Mouse (Mus musculus) forebrain, embryonic 11.5 days (tissue): Measurements from ENCODE around the gene Kcnd2. TPM values are rescaled to one million over a fixed set of nuclear protein-coding genes. Genes with fewer than 3 reads are reported as not detected.
A peak's percentile ranks its signal among the peaks of the same experiment; 100 is the strongest.

ENCODE experiments used
- ATAC-seq: fragments of 200-750 bp; cut with Nextera tagmentation; replicated peaks from 2 replicates; pipeline ENCODE4 v1.8.0; 2017; ENCODE audit warnings: moderate TSS enrichment; ENCODE audit not compliant: low FRiP score
- DNase-seq: peaks from one replicate; pipeline ENCODE4 v3.0.0-alpha.2; 2017; ENCODE audit warnings: low spot score
- H3K27ac ChIP-seq: fragments of 300-500 bp; sonication (generic); 2 replicates; pipeline ENCODE4 v1.5.1; 2014; ENCODE audit warnings: low read depth, low read length
- H3K27me3 ChIP-seq: fragments of 300-500 bp; sonication (generic); 2 replicates; pipeline ENCODE4 v1.6.1; 2014; ENCODE audit warnings: mild to moderate bottlenecking, low read length, mixed read lengths; ENCODE audit not compliant: control insufficient read depth, insufficient read depth
- H3K36me3 ChIP-seq: fragments of 300-500 bp; sonication (generic); 2 replicates; pipeline ENCODE4 v1.6.1; 2014; ENCODE audit warnings: mild to moderate bottlenecking, low read length, moderate library complexity, mixed read lengths; ENCODE audit not compliant: control insufficient read depth, insufficient read depth
- H3K4me1 ChIP-seq: fragments of 300-500 bp; sonication (generic); replicated peaks from 2 replicates; pipeline ENCODE4 v1.6.1; 2014; ENCODE audit warnings: low read length, mixed read lengths; ENCODE audit not compliant: control insufficient read depth, insufficient read depth
- H3K4me2 ChIP-seq: fragments of 300-500 bp; sonication (generic); 2 replicates; pipeline ENCODE4 v1.6.1; 2014; ENCODE audit warnings: low read depth, mild to moderate bottlenecking, low read length, moderate library complexity, mixed read lengths; ENCODE audit not compliant: severe bottlenecking
- H3K4me3 ChIP-seq: fragments of 300-500 bp; sonication (generic); 2 replicates; pipeline ENCODE4 v1.5.1; 2014; ENCODE audit warnings: low read depth, low read length
- H3K9ac ChIP-seq: fragments of 300-500 bp; sonication (generic); 2 replicates; pipeline ENCODE4 v1.6.1; 2014; ENCODE audit warnings: low read length
- H3K9me3 ChIP-seq: fragments of 300-500 bp; sonication (generic); 2 replicates; pipeline ENCODE4 v1.6.1; 2016; ENCODE audit warnings: low read length, mixed read lengths; ENCODE audit not compliant: control insufficient read depth
- WGBS: fragments of 180-500 bp; shearing (Covaris S2); extraction: QIAGEN DNeasy Blood & Tissue Kit; methylation state at CpG from one replicate; pipeline ENCODE4 v1.1.7; 2014; 5-methylcytosine and 5-hydroxymethylcytosine counted together
- polyA plus RNA-seq: library from polyadenylated mRNA; unstranded; fragments of >200 nt; fragmentation: Nextera tagmentation; extraction: Ambion mirVana; gene quantifications from 2 replicates; pipeline ENCODE4 v1.2.1, GENCODE M21; 2014

Gene Kcnd2
- polyA plus RNA-seq, 1 experiment from 2014 or later = 3.1 TPM

- H3K9me3 ChIP-seq = no peaks in the 10 kb centered on the region
- H3K4me3 ChIP-seq = no peak overlapping the region
- no peak overlapping the region for H3K9ac ChIP-seq
- 87% methylated on average over 5 of the region's 5 CpGs for WGBS
- no peaks in the 10 kb centered on the region for H3K27me3 ChIP-seq
- H3K4me1 ChIP-seq = no peaks in the 10 kb centered on the region
- H3K4me2 ChIP-seq = no peak overlapping the region
- H3K36me3 ChIP-seq = no peaks in the 10 kb centered on the region
- DNase-seq (no peak), ATAC-seq (no peak)
- H3K27ac ChIP-seq = no peak overlapping the region
These were observed 43.7 kb downstream of the Kcnd2 start for GRCm38 (mm10) chr6:21259031-21259430.

GRCm38 (mm10) chr6:21267897-21268296, 52.6 kb downstream of the Kcnd2 start:
- no peaks in the 10 kb centered on the region for H3K4me1 ChIP-seq
- WGBS = 48% methylated on average over 2 of the region's 2 CpGs
- DNase-seq = no peak

GRCm38 (mm10) chr6:21277343-21277933, 62.1 kb downstream of the Kcnd2 start:
- no peaks in the 10 kb centered on the region for H3K36me3 ChIP-seq
- peaks cover 3% of the 10 kb centered on the region; the same call in 1 of the 2 replicates for H3K4me1 ChIP-seq
- H3K27ac ChIP-seq = no peak overlapping the region
- DNase-seq = no peak
- H3K27me3 ChIP-seq = no peaks in the 10 kb centered on the region
- H3K4me2 ChIP-seq = no peak overlapping the region
- ATAC-seq = peak; percentile 75
- 31% methylated on average over 6 of the region's 6 CpGs for WGBS
- no peaks in the 10 kb centered on the region for H3K9me3 ChIP-seq
- H3K9ac ChIP-seq = no peak overlapping the region
- no peak overlapping the region for H3K4me3 ChIP-seq

More at GRCm38 (mm10) chr6:21267897-21268296, 52.6 kb downstream of the Kcnd2 start:
- no peaks in the 10 kb centered on the region for H3K36me3 ChIP-seq
- no peak overlapping the region for H3K27ac ChIP-seq
- H3K9ac ChIP-seq = no peak overlapping the region
- no peak overlapping the region for H3K4me2 ChIP-seq
- H3K27me3 ChIP-seq = no peaks in the 10 kb centered on the region
- ATAC-seq = no peak
- H3K9me3 ChIP-seq = no peaks in the 10 kb centered on the region
- no peak overlapping the region for H3K4me3 ChIP-seq

GRCm38 (mm10) chr6:21304943-21305342, 89.6 kb downstream of the Kcnd2 start:
- H3K4me2 ChIP-seq = no peak overlapping the region
- WGBS = 92% methylated on average over 4 of the region's 4 CpGs
- no peak overlapping the region for H3K27ac ChIP-seq
- H3K36me3 ChIP-seq = no peaks in the 10 kb centered on the region
- H3K4me1 ChIP-seq = no peaks in the 10 kb centered on the region
- H3K4me3 ChIP-seq = no peak overlapping the region
- DNase-seq (no peak), ATAC-seq (no peak)
- no peaks in the 10 kb centered on the region for H3K27me3 ChIP-seq
- H3K9me3 ChIP-seq = no peaks in the 10 kb centered on the region
- no peak overlapping the region for H3K9ac ChIP-seq

GRCm38 (mm10) chr6:21310159-21310558, 94.9 kb downstream of the Kcnd2 start:
- DNase-seq (no peak), ATAC-seq (peak; percentile 64; the same call in 1 of the 2 replicates)
- Histone ChIP-seq H3K27ac (no peak overlapping the region), H3K9ac (no peak overlapping the region), H3K4me2 (no peak overlapping the region), H3K4me1 (no peaks in the 10 kb centered on the region), H3K36me3 (no peaks in the 10 kb centered on the region), H3K9me3 (no peaks in the 10 kb centered on the region), H3K27me3 (no peaks in the 10 kb centered on the region), H3K4me3 (no peak overlapping the region)
- WGBS = 47% methylated on average over 3 of the region's 3 CpGs

- no peak overlapping the region for H3K9ac ChIP-seq
- ATAC-seq (no peak), DNase-seq (no peak)
- no peak overlapping the region for H3K27ac ChIP-seq
- no peak overlapping the region for H3K4me3 ChIP-seq
- H3K9me3 ChIP-seq = no peaks in the 10 kb centered on the region
- H3K36me3 ChIP-seq = no peaks in the 10 kb centered on the region
- no peaks in the 10 kb centered on the region for H3K27me3 ChIP-seq
- peaks cover 2% of the 10 kb centered on the region; the same call in 1 of the 2 replicates for H3K4me1 ChIP-seq
- H3K4me2 ChIP-seq = no peak overlapping the region
- 86% methylated on average over 6 of the region's 6 CpGs for WGBS
These were observed 106.1 kb downstream of the Kcnd2 start for GRCm38 (mm10) chr6:21321407-21321806.

- no peaks in the 10 kb centered on the region for H3K9me3 ChIP-seq
- DNase-seq = no peak
- ATAC-seq = no peak
- WGBS = 91% methylated on average over 4 of the region's 4 CpGs
- no peaks in the 10 kb centered on the region for H3K36me3 ChIP-seq
- no peak overlapping the region for H3K4me3 ChIP-seq
- H3K27ac ChIP-seq = no peak overlapping the region
- peaks cover 2% of the 10 kb centered on the region; the same call in 1 of the 2 replicates for H3K4me1 ChIP-seq
- no peaks in the 10 kb centered on the region for H3K27me3 ChIP-seq
- H3K9ac ChIP-seq = no peak overlapping the region
- H3K4me2 ChIP-seq = no peak overlapping the region
These were observed 106.9 kb downstream of the Kcnd2 start for GRCm38 (mm10) chr6:21322211-21322610.

- no peak overlapping the region for H3K4me3 ChIP-seq
These were observed 109.9 kb downstream of the Kcnd2 start for GRCm38 (mm10) chr6:21325251-21325650.

More at GRCm38 (mm10) chr6:21325251-21325650, 109.9 kb downstream of the Kcnd2 start:
- no peak overlapping the region for H3K4me2 ChIP-seq
- H3K27ac ChIP-seq = peak overlapping the region; percentile 83
- H3K27me3 ChIP-seq = no peaks in the 10 kb centered on the region
- peaks cover 2% of the 10 kb centered on the region; the same call in 1 of the 2 replicates for H3K4me1 ChIP-seq
- ATAC-seq = peak; percentile 91
- H3K9me3 ChIP-seq = no peaks in the 10 kb centered on the region
- no peaks in the 10 kb centered on the region for H3K36me3 ChIP-seq
- DNase-seq = peak; percentile 61
- no peak overlapping the region for H3K9ac ChIP-seq
- WGBS = 12% methylated on average over 1 of the region's 1 CpGs
